Mouse (Mus musculus): Measurements from ENCODE around the gene Nanos2. TPM values are rescaled to one million over a fixed set of nuclear protein-coding genes. Genes with fewer than 3 reads are reported as not detected.

Nanos2 gene
- polyA plus RNA-seq, 1 experiment, result not detected

DNA sequence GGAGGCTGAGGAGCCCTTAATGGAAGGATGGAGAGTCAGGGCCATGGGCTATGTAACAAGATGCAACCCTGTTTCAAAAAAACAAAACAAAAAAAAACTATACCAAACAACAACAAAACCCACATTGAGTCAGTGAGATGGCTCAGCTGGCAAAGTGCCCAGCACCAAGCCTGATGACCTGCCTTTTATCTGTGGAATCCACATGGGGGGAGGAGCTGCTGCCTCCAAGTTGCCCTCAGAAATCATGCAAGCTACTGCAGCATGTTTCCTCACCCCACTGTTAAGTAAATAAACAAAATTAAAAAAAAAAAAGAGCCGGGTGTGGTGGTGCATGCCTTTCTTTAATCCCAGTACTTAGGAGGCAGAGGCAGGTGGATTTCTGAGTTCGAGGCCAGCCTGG is 697 bp upstream of the Nanos2 start:
- H3K4me3 ChIP-seq (replicated peaks), result no peak overlapping the region
- H3K27me3 ChIP-seq (ENCODE audit: control insufficient read depth), result peaks cover 42% of the 10 kb centered on the region
- H3K4me1 ChIP-seq (ENCODE audit: control insufficient read depth), result peaks cover 16% of the 10 kb centered on the region
- TF ChIP-seq TAL1 (IDR thresholded peaks at IDR 0.05; ENCODE audit: low read length) (no peak), GATA1 (IDR thresholded peaks at IDR 0.05; ENCODE audit: low read length) (no peak)
- H3K9me3 ChIP-seq (ENCODE audit: control insufficient read depth, low read length), result no peaks in the 10 kb centered on the region; the same call in 1 of the 2 replicates
- no peaks in the 10 kb centered on the region for H3K36me3 ChIP-seq (ENCODE audit: control insufficient read depth)

DNA sequence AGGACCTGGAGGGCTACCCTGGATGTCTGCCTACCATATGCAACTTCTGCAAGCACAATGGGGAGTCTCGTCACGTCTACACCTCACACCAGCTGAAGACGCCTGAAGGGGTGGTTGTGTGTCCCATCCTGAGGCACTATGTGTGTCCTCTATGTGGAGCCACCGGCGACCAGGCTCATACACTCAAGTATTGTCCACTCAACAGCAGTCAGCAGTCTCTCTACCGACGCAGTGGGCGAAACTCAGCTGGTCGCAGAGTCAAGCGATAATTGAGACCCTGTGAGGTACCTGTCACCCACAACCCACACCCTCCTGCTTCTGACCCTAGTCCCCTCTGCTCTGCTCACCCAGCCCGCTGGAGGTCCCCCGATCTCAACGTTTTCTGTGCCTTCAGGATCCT is 547 bp downstream of the Nanos2 start:
- H3K9me3 ChIP-seq (ENCODE audit: control insufficient read depth, low read length), result peaks cover 4% of the 10 kb centered on the region; the same call in 1 of the 2 replicates
- peaks cover 54% of the 10 kb centered on the region for H3K27me3 ChIP-seq (ENCODE audit: control insufficient read depth)
- no peaks in the 10 kb centered on the region for H3K36me3 ChIP-seq (ENCODE audit: control insufficient read depth)
- no peak overlapping the region for H3K4me3 ChIP-seq (replicated peaks)
- H3K4me1 ChIP-seq (ENCODE audit: control insufficient read depth), result peaks cover 24% of the 10 kb centered on the region
- no peak for TF ChIP-seq GATA1 (IDR thresholded peaks at IDR 0.05; ENCODE audit: low read length)
- TF ChIP-seq TAL1 (IDR thresholded peaks at IDR 0.05; ENCODE audit: low read length), result no peak

DNA sequence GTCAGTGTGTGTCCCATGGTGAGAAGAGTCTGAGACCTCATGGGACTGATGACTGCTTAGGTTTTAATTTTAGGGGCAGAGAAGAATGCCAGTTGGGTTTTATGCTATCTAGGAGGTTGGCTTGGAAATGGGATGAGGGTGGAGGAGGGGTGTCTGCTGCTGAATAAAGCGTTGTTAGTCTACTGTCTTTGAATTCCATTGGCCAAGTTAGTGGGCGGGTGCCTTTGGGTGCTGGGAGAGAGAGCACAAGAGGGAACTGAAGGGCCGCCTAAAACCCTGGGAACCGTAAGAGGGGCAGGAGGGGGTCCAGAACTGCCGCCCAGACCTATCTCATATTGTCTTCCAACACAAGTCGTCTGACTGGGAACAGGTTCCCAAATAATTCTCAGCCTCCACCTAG is 1.6 kb downstream of the Nanos2 start:
- H3K36me3 ChIP-seq (ENCODE audit: control insufficient read depth), result no peaks in the 10 kb centered on the region
- peaks cover 4% of the 10 kb centered on the region; the same call in 1 of the 2 replicates for H3K9me3 ChIP-seq (ENCODE audit: control insufficient read depth, low read length)
- peaks cover 65% of the 10 kb centered on the region for H3K27me3 ChIP-seq (ENCODE audit: control insufficient read depth)
- H3K4me3 ChIP-seq (replicated peaks), result no peak overlapping the region
- TF ChIP-seq TAL1 (IDR thresholded peaks at IDR 0.05; ENCODE audit: low read length), result no peak
- no peak for TF ChIP-seq GATA1 (IDR thresholded peaks at IDR 0.05; ENCODE audit: low read length)
- H3K4me1 ChIP-seq (ENCODE audit: control insufficient read depth), result peaks cover 24% of the 10 kb centered on the region

DNA sequence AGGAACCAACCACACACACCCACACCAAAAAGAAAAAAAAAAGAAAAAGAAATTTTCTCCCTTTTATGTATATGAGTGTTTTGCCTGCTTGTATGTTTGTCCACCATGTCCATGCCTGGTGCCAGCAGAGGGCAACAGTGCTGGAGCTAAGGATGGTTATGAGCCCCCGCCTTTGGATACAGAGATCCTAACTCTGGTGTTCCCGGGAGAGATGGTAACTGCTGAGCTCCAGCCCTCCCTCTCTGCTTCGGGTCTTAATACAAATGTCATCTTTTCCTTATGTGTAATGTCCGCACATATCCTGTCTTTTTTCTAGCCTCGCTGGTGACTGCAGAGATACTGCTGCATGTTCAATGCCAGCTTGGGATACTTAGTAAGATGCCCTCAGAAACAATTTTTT is 2.8 kb downstream of the Nanos2 start:
- TF ChIP-seq TAL1 (IDR thresholded peaks at IDR 0.05; ENCODE audit: low read length) (no peak), GATA1 (IDR thresholded peaks at IDR 0.05; ENCODE audit: low read length) (no peak)
- Histone ChIP-seq H3K27me3 (ENCODE audit: control insufficient read depth) (peaks cover 68% of the 10 kb centered on the region), H3K36me3 (ENCODE audit: control insufficient read depth) (peaks cover under 1% of the 10 kb centered on the region; the same call in 1 of the 2 replicates), H3K9me3 (ENCODE audit: control insufficient read depth, low read length) (peaks cover 4% of the 10 kb centered on the region; the same call in 1 of the 2 replicates), H3K4me1 (ENCODE audit: control insufficient read depth) (peaks cover 24% of the 10 kb centered on the region), H3K4me3 (replicated peaks) (no peak overlapping the region)

DNA sequence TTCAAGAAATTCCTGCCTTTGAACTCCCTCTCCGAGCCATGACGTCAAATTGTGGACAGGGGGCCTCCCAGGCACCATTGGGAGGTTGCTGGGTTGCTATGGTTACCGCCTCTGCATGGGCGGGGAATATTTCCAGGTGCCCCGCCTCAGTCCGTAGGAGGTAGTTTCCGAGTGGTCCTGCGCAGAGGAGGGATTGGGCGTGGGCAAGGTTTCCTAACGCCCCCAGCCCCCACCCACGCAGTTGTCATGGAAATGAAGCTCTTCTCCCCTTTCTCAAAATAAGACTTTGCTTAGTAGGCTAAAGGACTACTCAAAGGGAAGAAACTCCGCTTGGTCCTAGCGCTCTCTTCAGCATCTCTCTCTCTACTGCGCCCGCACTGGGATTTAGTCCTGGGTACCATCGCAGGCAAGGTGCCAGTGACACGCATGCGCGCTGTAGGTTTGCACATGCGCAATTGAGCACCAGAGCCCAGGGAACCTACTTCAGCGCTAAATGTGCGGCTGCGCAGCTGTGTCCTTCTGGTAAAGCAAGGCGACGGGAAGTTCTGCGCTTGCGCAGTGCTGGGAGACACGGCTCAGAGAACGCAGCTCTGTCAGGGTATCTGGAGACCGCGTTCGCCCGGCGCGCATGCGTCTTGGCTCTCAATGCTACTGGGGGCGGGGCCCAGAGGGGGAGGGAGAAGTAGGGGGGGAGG is 3.5 kb downstream of the Nanos2 start, which contains the start of gene Mypop:
Gene Mypop (plus strand): TSS at position 645 of the 695 bp plus-strand sequence.
- H3K9me3 ChIP-seq (ENCODE audit: control insufficient read depth, low read length), result peaks cover 4% of the 10 kb centered on the region; the same call in 1 of the 2 replicates
- peaks cover 68% of the 10 kb centered on the region for H3K27me3 ChIP-seq (ENCODE audit: control insufficient read depth)
- TF ChIP-seq TAL1 (IDR thresholded peaks at IDR 0.05; ENCODE audit: low read length) (no peak), GATA1 (IDR thresholded peaks at IDR 0.05; ENCODE audit: low read length) (no peak)
- H3K4me1 ChIP-seq (ENCODE audit: control insufficient read depth), result peaks cover 24% of the 10 kb centered on the region
- peak within 1 kb of the TSS; percentile 54 for H3K4me3 ChIP-seq (replicated peaks)
- peaks cover 4% of the 10 kb centered on the region; the same call in 1 of the 2 replicates for H3K36me3 ChIP-seq (ENCODE audit: control insufficient read depth)

GRCm38 (mm10) chr7:18991660-18992293 is 4.6 kb downstream of the Nanos2 start:
- H3K4me1 ChIP-seq (ENCODE audit: control insufficient read depth), result peaks cover 20% of the 10 kb centered on the region
- H3K36me3 ChIP-seq (ENCODE audit: control insufficient read depth), result peaks cover 4% of the 10 kb centered on the region; the same call in 1 of the 2 replicates
- peaks cover 4% of the 10 kb centered on the region; the same call in 1 of the 2 replicates for H3K9me3 ChIP-seq (ENCODE audit: control insufficient read depth, low read length)
- H3K4me3 ChIP-seq (replicated peaks), result peak overlapping the region; percentile 54
- H3K27me3 ChIP-seq (ENCODE audit: control insufficient read depth), result peaks cover 68% of the 10 kb centered on the region
- TF ChIP-seq TAL1 (IDR thresholded peaks at IDR 0.05; ENCODE audit: low read length) (no peak), GATA1 (IDR thresholded peaks at IDR 0.05; ENCODE audit: low read length) (no peak)

DNA sequence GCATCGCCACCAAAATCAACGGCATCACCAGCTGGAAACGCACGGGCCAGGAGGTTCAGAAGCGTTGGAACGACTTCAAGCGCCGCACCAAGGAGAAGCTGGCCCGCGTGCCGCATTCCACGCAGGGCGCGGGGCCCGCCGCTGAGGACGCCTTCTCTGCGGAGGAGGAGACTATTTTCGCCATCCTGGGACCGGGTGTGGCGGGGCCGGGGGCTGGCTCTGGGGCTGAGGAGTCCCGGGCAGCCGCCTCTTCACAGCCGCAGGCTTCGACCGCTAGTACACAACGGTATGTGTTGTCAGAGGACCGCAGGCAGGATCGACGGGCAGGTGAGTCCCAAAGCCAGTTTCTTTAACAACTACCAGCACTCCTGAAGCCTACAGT is 5.1 kb downstream of the Nanos2 start:
- Histone ChIP-seq H3K36me3 (ENCODE audit: control insufficient read depth) (peaks cover 4% of the 10 kb centered on the region; the same call in 1 of the 2 replicates), H3K4me3 (replicated peaks) (no peak overlapping the region), H3K4me1 (ENCODE audit: control insufficient read depth) (peaks cover 20% of the 10 kb centered on the region), H3K27me3 (ENCODE audit: control insufficient read depth) (peaks cover 68% of the 10 kb centered on the region), H3K9me3 (ENCODE audit: control insufficient read depth, low read length) (peaks cover 4% of the 10 kb centered on the region; the same call in 1 of the 2 replicates)
- TF ChIP-seq TAL1 (IDR thresholded peaks at IDR 0.05; ENCODE audit: low read length) (no peak), GATA1 (IDR thresholded peaks at IDR 0.05; ENCODE audit: low read length) (no peak)

DNA sequence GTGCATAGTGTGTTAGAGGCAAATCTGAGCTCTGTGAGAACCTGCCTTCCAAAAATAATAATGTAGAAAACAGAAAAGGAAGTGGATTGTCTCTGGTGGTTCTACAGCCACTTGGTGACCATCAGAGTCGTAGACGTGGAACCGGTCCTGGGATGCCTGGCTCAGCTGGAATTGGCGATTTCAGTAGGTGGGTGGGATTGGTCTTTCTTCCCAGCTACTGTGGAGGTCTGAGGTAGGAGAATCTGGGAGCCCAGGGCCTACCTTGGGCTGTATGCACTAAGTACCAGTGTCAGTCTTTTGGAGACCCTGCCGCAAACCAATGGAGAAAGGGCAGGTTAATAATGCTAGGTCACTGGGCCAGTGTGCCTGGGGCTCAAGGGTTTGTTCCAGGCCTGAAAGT is 5.8 kb downstream of the Nanos2 start:
- no peak for TF ChIP-seq TAL1 (IDR thresholded peaks at IDR 0.05; ENCODE audit: low read length)
- no peak for TF ChIP-seq GATA1 (IDR thresholded peaks at IDR 0.05; ENCODE audit: low read length)
- Histone ChIP-seq H3K36me3 (ENCODE audit: control insufficient read depth) (peaks cover 4% of the 10 kb centered on the region; the same call in 1 of the 2 replicates), H3K4me3 (replicated peaks) (no peak overlapping the region), H3K9me3 (ENCODE audit: control insufficient read depth, low read length) (peaks cover 4% of the 10 kb centered on the region; the same call in 1 of the 2 replicates), H3K27me3 (ENCODE audit: control insufficient read depth) (peaks cover 61% of the 10 kb centered on the region), H3K4me1 (ENCODE audit: control insufficient read depth) (peaks cover 20% of the 10 kb centered on the region)

DNA sequence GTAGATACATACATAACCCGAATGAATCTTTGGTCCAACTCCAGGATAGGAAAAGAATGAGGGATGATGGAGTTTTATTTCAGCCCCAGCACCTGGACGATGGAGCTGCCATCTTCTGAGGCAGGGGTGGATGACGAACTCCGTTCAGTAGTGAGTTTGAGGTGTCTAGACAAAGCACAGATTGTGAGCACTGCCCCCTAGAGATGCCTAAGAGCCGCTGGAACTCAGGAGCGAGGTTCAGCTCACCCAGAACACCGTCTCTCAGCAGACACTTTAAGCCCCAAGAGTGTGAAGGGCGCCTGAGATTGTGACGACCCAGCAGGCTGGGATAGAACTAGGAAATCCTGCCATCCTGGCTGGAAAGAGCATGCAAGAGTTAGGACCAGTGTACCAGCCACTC is 11.6 kb downstream of the Nanos2 start:
- Histone ChIP-seq H3K4me1 (ENCODE audit: control insufficient read depth) (peaks cover 36% of the 10 kb centered on the region), H3K9me3 (ENCODE audit: control insufficient read depth, low read length) (no peaks in the 10 kb centered on the region), H3K4me3 (replicated peaks) (no peak overlapping the region), H3K36me3 (ENCODE audit: control insufficient read depth) (peaks cover 4% of the 10 kb centered on the region; the same call in 1 of the 2 replicates), H3K27me3 (ENCODE audit: control insufficient read depth) (peaks cover 3% of the 10 kb centered on the region)
- TF ChIP-seq GATA1 (IDR thresholded peaks at IDR 0.05; ENCODE audit: low read length) (no peak), TAL1 (IDR thresholded peaks at IDR 0.05; ENCODE audit: low read length) (no peak)

Data from erythroblast, embryonic 14.5 days (primary cell).